Mouse (Mus musculus) hindbrain, embryonic 12.5 days (tissue): Measurements from ENCODE around the gene Ksr1. TPM values are rescaled to one million over a fixed set of nuclear protein-coding genes. Genes with fewer than 3 reads are reported as not detected.

Source experiments
- ATAC-seq: fragments of 200-750 bp; cut with Nextera tagmentation; 2 replicates; pipeline ENCODE4 v1.8.0; 2017; ENCODE audit warnings: moderate TSS enrichment; ENCODE audit not compliant: low FRiP score
- H3K27ac ChIP-seq: fragments of 300-500 bp; sonication (generic); 2 replicates; pipeline ENCODE4 v1.5.1; 2016; ENCODE audit warnings: mild to moderate bottlenecking
- H3K27me3 ChIP-seq: fragments of 300-500 bp; sonication (generic); 2 replicates; pipeline ENCODE4 v1.6.1; 2016; ENCODE audit warnings: mild to moderate bottlenecking
- H3K36me3 ChIP-seq: fragments of 300-500 bp; sonication (generic); 2 replicates; pipeline ENCODE4 v1.6.1; 2016; ENCODE audit warnings: mild to moderate bottlenecking
- H3K4me1 ChIP-seq: fragments of 300-500 bp; sonication (generic); 2 replicates; pipeline ENCODE4 v1.6.1; 2016
- H3K4me2 ChIP-seq: fragments of 300-500 bp; sonication (generic); replicated peaks from 2 replicates; pipeline ENCODE4 v1.6.1; 2016; ENCODE audit warnings: mild to moderate bottlenecking
- H3K4me3 ChIP-seq: fragments of 300-500 bp; sonication (generic); 2 replicates; pipeline ENCODE4 v1.5.1; 2016; ENCODE audit warnings: mild to moderate bottlenecking
- H3K9ac ChIP-seq: fragments of 300-500 bp; sonication (generic); 2 replicates; pipeline ENCODE4 v1.6.1; 2016; ENCODE audit warnings: mild to moderate bottlenecking, moderate library complexity
- H3K9me3 ChIP-seq: fragments of 300-500 bp; sonication (generic); replicated peaks from 2 replicates; pipeline ENCODE4 v1.6.1; 2016; ENCODE audit warnings: mild to moderate bottlenecking
- WGBS: fragments of 180-500 bp; shearing (Covaris S2); methylation state at CpG from one replicate; pipeline ENCODE4 v1.1.7; 2016; 5-methylcytosine and 5-hydroxymethylcytosine counted together
- polyA plus RNA-seq: library from polyadenylated mRNA; unstranded; fragments of >200 nt; fragmentation: Nextera tagmentation; extraction: Ambion mirVana; gene quantifications from 2 replicates; pipeline ENCODE4 v1.2.1, GENCODE M21; 2016

Ksr1 gene
- polyA plus RNA-seq, 1 experiment from 2014 or later: 3.5 TPM

GRCm38 (mm10) chr11:79166582-79167300 is 20.5 kb upstream of the Ksr1 start:
- Histone ChIP-seq H3K4me2 (no peak overlapping the region), H3K4me1 (no peaks in the 10 kb centered on the region), H3K36me3 (no peaks in the 10 kb centered on the region), H3K27ac (no peak overlapping the region), H3K9me3 (no peaks in the 10 kb centered on the region), H3K27me3 (no peaks in the 10 kb centered on the region), H3K4me3 (no peak overlapping the region), H3K9ac (no peak overlapping the region)
- no peak for ATAC-seq
- 82% methylated on average over 4 of the region's 4 CpGs for WGBS

- Histone ChIP-seq H3K27ac (no peak overlapping the region), H3K4me1 (no peaks in the 10 kb centered on the region), H3K9me3 (no peaks in the 10 kb centered on the region), H3K36me3 (no peaks in the 10 kb centered on the region), H3K27me3 (no peaks in the 10 kb centered on the region), H3K4me2 (no peak overlapping the region), H3K9ac (no peak overlapping the region), H3K4me3 (no peak overlapping the region)
- 90% methylated on average over 6 of the region's 6 CpGs for WGBS
- ATAC-seq: no peak
These were observed 15.0 kb upstream of the Ksr1 start for GRCm38 (mm10) chr11:79161077-79161758.

GRCm38 (mm10) chr11:79160127-79160526 is 13.9 kb upstream of the Ksr1 start:
- no peak overlapping the region for H3K9ac ChIP-seq
- no peaks in the 10 kb centered on the region for H3K9me3 ChIP-seq
- no peaks in the 10 kb centered on the region for H3K4me1 ChIP-seq
- H3K36me3 ChIP-seq: no peaks in the 10 kb centered on the region
- H3K27ac ChIP-seq: no peak overlapping the region
- H3K27me3 ChIP-seq: no peaks in the 10 kb centered on the region
- no peak for ATAC-seq
- WGBS: 83% methylated on average over 6 of the region's 6 CpGs
- H3K4me3 ChIP-seq: no peak overlapping the region
- no peak overlapping the region for H3K4me2 ChIP-seq

- H3K27me3 ChIP-seq: no peaks in the 10 kb centered on the region
- ATAC-seq: no peak
- no peak overlapping the region for H3K4me2 ChIP-seq
- 84% methylated on average over 4 of the region's 4 CpGs for WGBS
- no peak overlapping the region for H3K9ac ChIP-seq
- no peaks in the 10 kb centered on the region for H3K9me3 ChIP-seq
- no peak overlapping the region for H3K27ac ChIP-seq
- H3K4me1 ChIP-seq: no peaks in the 10 kb centered on the region
- no peaks in the 10 kb centered on the region for H3K36me3 ChIP-seq
- H3K4me3 ChIP-seq: no peak overlapping the region
These were observed 11.5 kb upstream of the Ksr1 start for GRCm38 (mm10) chr11:79157729-79158128.

DNA sequence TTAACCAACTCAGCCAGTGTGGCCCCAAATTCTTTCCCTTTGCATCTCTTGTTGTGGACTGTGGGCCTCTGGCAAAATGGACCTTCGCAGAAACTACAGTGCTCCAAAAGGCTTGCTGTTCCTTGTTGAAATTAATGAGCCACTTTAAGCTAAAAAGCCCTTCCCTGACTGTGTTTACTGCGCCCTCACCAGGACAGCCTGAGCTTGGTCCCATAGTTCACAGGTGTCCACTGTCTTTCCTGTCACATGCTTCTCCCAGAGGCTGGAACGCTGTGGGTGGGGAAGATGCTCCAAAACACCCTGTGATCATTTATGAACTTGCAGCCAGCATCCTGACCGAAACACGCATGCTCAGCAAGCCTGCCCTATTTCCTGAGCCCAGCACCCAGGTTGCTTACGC is 9.1 kb upstream of the Ksr1 start:
- no peak overlapping the region for H3K4me2 ChIP-seq
- no peaks in the 10 kb centered on the region for H3K4me1 ChIP-seq
- WGBS: 77% methylated on average over 6 of the region's 6 CpGs
- no peak overlapping the region for H3K4me3 ChIP-seq
- H3K27me3 ChIP-seq: no peaks in the 10 kb centered on the region
- H3K9ac ChIP-seq: no peak overlapping the region
- H3K9me3 ChIP-seq: no peaks in the 10 kb centered on the region
- H3K36me3 ChIP-seq: no peaks in the 10 kb centered on the region
- no peak overlapping the region for H3K27ac ChIP-seq
- ATAC-seq: no peak

GRCm38 (mm10) chr11:79152696-79153095 is 6.5 kb upstream of the Ksr1 start:
- 70% methylated on average over 5 of the region's 5 CpGs for WGBS
- no peak overlapping the region for H3K27ac ChIP-seq

GRCm38 (mm10) chr11:79151874-79152273 is 5.7 kb upstream of the Ksr1 start:
- no peaks in the 10 kb centered on the region for H3K4me1 ChIP-seq
- H3K27me3 ChIP-seq: no peaks in the 10 kb centered on the region
- WGBS: 80% methylated on average over 7 of the region's 7 CpGs
- no peak overlapping the region for H3K4me3 ChIP-seq
- H3K9ac ChIP-seq: no peak overlapping the region
- no peak for ATAC-seq
- no peaks in the 10 kb centered on the region for H3K9me3 ChIP-seq
- no peak overlapping the region for H3K4me2 ChIP-seq
- H3K27ac ChIP-seq: no peak overlapping the region
- no peaks in the 10 kb centered on the region for H3K36me3 ChIP-seq

More at GRCm38 (mm10) chr11:79152696-79153095, 6.5 kb upstream of the Ksr1 start:
- Histone ChIP-seq H3K36me3 (no peaks in the 10 kb centered on the region), H3K4me2 (no peak overlapping the region), H3K9ac (no peak overlapping the region), H3K9me3 (no peaks in the 10 kb centered on the region), H3K4me3 (no peak overlapping the region), H3K4me1 (no peaks in the 10 kb centered on the region), H3K27me3 (no peaks in the 10 kb centered on the region)
- no peak for ATAC-seq

- no peak for ATAC-seq
- H3K4me3 ChIP-seq: no peak overlapping the region
- WGBS: 65% methylated on average over 3 of the region's 3 CpGs
These were observed 4.1 kb upstream of the Ksr1 start for GRCm38 (mm10) chr11:79150301-79150700.

GRCm38 (mm10) chr11:79149295-79149694 is 3.1 kb upstream of the Ksr1 start:
- Histone ChIP-seq H3K4me1 (peaks cover 12% of the 10 kb centered on the region), H3K27me3 (no peaks in the 10 kb centered on the region), H3K9me3 (no peaks in the 10 kb centered on the region), H3K36me3 (no peaks in the 10 kb centered on the region), H3K27ac (no peak overlapping the region), H3K9ac (no peak overlapping the region), H3K4me3 (no peak overlapping the region), H3K4me2 (no peak overlapping the region)
- WGBS: 89% methylated on average over 4 of the region's 4 CpGs
- ATAC-seq: no peak

More at GRCm38 (mm10) chr11:79150301-79150700, 4.1 kb upstream of the Ksr1 start:
- Histone ChIP-seq H3K9ac (no peak overlapping the region), H3K4me1 (peaks cover 2% of the 10 kb centered on the region), H3K9me3 (no peaks in the 10 kb centered on the region), H3K27me3 (no peaks in the 10 kb centered on the region), H3K4me2 (no peak overlapping the region), H3K27ac (no peak overlapping the region), H3K36me3 (no peaks in the 10 kb centered on the region)

- Histone ChIP-seq H3K4me2 (no peak overlapping the region), H3K9ac (no peak overlapping the region), H3K4me3 (no peak overlapping the region), H3K27ac (no peak overlapping the region), H3K4me1 (peaks cover 17% of the 10 kb centered on the region), H3K27me3 (no peaks in the 10 kb centered on the region), H3K36me3 (no peaks in the 10 kb centered on the region), H3K9me3 (no peaks in the 10 kb centered on the region)
- no peak for ATAC-seq
- 78% methylated on average over 4 of the region's 4 CpGs for WGBS
These were observed 2.6 kb upstream of the Ksr1 start for GRCm38 (mm10) chr11:79148783-79149182.

DNA sequence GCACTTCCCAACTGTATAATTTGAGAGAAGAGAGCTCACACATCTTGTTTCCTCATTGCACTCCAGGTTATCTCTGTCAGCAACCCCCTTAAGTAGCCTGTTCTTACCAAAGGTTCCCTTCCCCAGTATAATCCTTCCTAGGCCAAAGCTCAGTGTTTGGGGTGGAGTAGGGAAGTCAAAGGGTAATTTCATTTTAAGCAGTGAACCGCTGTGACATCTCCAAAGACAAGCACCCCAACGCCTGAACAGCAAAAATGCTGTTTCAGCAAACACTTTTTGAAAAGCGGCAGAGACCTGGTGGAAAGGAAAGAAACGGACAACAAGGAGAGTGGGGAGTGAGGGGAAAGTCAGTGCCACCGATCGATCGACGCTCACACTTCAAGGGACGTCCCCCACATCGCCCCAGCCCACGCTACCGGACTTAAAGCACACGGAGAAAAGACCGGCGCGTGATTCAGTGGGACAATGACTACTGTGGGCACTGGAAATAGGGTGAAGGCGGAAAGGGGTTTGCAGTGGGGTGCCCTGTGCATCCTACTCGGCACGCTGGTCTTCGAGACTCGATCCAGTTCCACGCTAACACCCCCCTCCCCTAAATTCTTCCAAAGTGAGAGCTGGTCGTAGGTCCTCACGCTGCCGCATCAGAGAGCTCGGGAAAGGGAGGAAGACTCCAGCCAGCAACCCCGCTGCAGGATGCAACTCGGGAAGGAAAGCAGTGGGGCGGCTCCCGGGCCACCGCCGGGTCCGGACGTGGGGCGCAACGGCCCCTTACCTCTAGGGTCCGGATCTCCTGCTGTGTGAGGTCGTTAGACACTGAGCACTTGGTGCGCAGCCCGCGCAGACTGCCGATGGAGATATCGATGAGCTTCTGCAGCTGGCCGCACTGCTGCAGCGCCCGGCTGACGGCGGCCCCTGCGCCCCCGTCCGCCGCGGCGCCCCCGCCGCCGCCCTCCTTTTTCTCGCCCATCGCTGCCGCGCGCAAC is 633 bp downstream of the Ksr1 start:
- H3K27ac ChIP-seq: peak overlapping the region; percentile 93
- WGBS: under 1% methylated on average over 48 of the region's 62 CpGs
- H3K4me1 ChIP-seq: peaks cover 38% of the 10 kb centered on the region
- H3K4me3 ChIP-seq: peak overlapping the region; percentile 83
- peak; percentile 48; the same call in 1 of the 2 replicates for ATAC-seq
- H3K9ac ChIP-seq: peak overlapping the region; percentile 89
- no peaks in the 10 kb centered on the region for H3K27me3 ChIP-seq
- no peaks in the 10 kb centered on the region for H3K9me3 ChIP-seq
- no peaks in the 10 kb centered on the region for H3K36me3 ChIP-seq
- H3K4me2 ChIP-seq: peak overlapping the region; percentile 76

- Histone ChIP-seq H3K9me3 (no peaks in the 10 kb centered on the region), H3K4me2 (peak overlapping the region; percentile 76), H3K27me3 (no peaks in the 10 kb centered on the region), H3K4me3 (peak overlapping the region; percentile 83), H3K4me1 (peaks cover 38% of the 10 kb centered on the region), H3K27ac (no peak overlapping the region), H3K9ac (peak overlapping the region; percentile 89; the same call in 1 of the 2 replicates), H3K36me3 (no peaks in the 10 kb centered on the region)
- WGBS: 47% methylated on average over 1 of the region's 1 CpGs
- ATAC-seq: no peak
These were observed 1.5 kb downstream of the Ksr1 start for GRCm38 (mm10) chr11:79144741-79145140.
